Mouse (Mus musculus) megakaryocyte, embryonic 14.5 days (primary cell): ENCODE data around the gene Camk1. TPM values are rescaled to one million over a fixed set of nuclear protein-coding genes. Genes with fewer than 3 reads are reported as not detected.

Experiments used
- H3K27me3 ChIP-seq: replicated peaks from 2 replicates; pipeline ENCODE3; 2012; ENCODE audit warnings: inconsistent platforms
- H3K36me3 ChIP-seq: replicated peaks from 2 replicates; pipeline ENCODE3; 2012; ENCODE audit warnings: low read length, inconsistent platforms, mixed read lengths
- H3K4me1 ChIP-seq: 2 replicates; pipeline ENCODE4 v1.6.1; 2012; ENCODE audit warnings: inconsistent platforms
- H3K4me3 ChIP-seq: replicated peaks from 2 replicates; pipeline ENCODE3; 2012; ENCODE audit warnings: moderate library complexity, mild to moderate bottlenecking, inconsistent platforms
- H3K9me3 ChIP-seq: 2 replicates; pipeline ENCODE4 v1.6.1; 2012; ENCODE audit warnings: inconsistent platforms
- FLI1 ChIP-seq: IDR thresholded peaks from 2 replicates; pipeline ENCODE4 v1.6.1; 2012; ENCODE audit warnings: low read length, inconsistent platforms, mixed read lengths
- GATA1 ChIP-seq: IDR thresholded peaks from 3 replicates; pipeline ENCODE4 v1.6.1; 2012; ENCODE audit warnings: mixed read lengths, low read length, inconsistent platforms, borderline replicate concordance
- polyA plus RNA-seq: library from polyadenylated mRNA; stranded (reverse); fragments of >175 nt; gene quantifications from 2 replicates; pipeline ENCODE4 v1.2.3, GENCODE M21; 2012; ENCODE audit warnings: low replicate concordance; ENCODE audit not compliant: insufficient read depth

Camk1 gene
- polyA plus RNA-seq, 1 experiment = 31.4 TPM

- Histone ChIP-seq H3K4me3 (no peak overlapping the region), H3K9me3 (no peaks in the 10 kb centered on the region), H3K4me1 (peaks cover 29% of the 10 kb centered on the region), H3K27me3 (peaks cover 57% of the 10 kb centered on the region), H3K36me3 (no peaks in the 10 kb centered on the region)
- TF ChIP-seq FLI1 (no peak), GATA1 (no peak)
These were observed 56.5 kb downstream of the Camk1 start for GRCm38 (mm10) chr6:113287236-113287635.

GRCm38 (mm10) chr6:113286316-113286715 is 57.5 kb downstream of the Camk1 start:
- Histone ChIP-seq H3K36me3 (peaks cover under 1% of the 10 kb centered on the region), H3K9me3 (no peaks in the 10 kb centered on the region), H3K4me3 (no peak overlapping the region), H3K27me3 (peaks cover 58% of the 10 kb centered on the region), H3K4me1 (peaks cover 33% of the 10 kb centered on the region)
- no peak for TF ChIP-seq GATA1
- no peak for TF ChIP-seq FLI1

- H3K4me1 ChIP-seq = peaks cover 33% of the 10 kb centered on the region
- TF ChIP-seq GATA1 (no peak), FLI1 (no peak)
- peaks cover 14% of the 10 kb centered on the region for H3K36me3 ChIP-seq
- no peaks in the 10 kb centered on the region for H3K9me3 ChIP-seq
- peaks cover 57% of the 10 kb centered on the region for H3K27me3 ChIP-seq
- H3K4me3 ChIP-seq = no peak overlapping the region
These were observed 58.9 kb downstream of the Camk1 start for GRCm38 (mm10) chr6:113284931-113285330.

Other genes with a start within 250 kb of the Camk1 start
- not detected in 2 replicates for gene Lhfpl4, start 148.6 kb downstream of the Camk1 start, polyA plus RNA-seq
- gene Mtmr14, start 106.1 kb downstream of the Camk1 start, polyA plus RNA-seq = 479 and 605 TPM in 2 replicates
- gene Cpne9, start 61.7 kb downstream of the Camk1 start, polyA plus RNA-seq = 0.43 and 2.3 TPM in 2 replicates
- gene Brpf1, start 36.8 kb downstream of the Camk1 start, polyA plus RNA-seq = 10.2 and 16.6 TPM in 2 replicates
- 13.9 and 21.9 TPM in 2 replicates for gene Ogg1, start 17.0 kb downstream of the Camk1 start, polyA plus RNA-seq
- gene Tada3, start 33.9 kb upstream of the Camk1 start, polyA plus RNA-seq = 34.8 and 158 TPM in 2 replicates
- 689 and 1,078 TPM in 2 replicates for gene Arpc4, start 34.1 kb upstream of the Camk1 start, polyA plus RNA-seq
- gene Ttll3, start 45.3 kb upstream of the Camk1 start, polyA plus RNA-seq = 28.0 and 63.9 TPM in 2 replicates
- 76.2 and 91.3 TPM in 2 replicates for gene Rpusd3, start 75.4 kb upstream of the Camk1 start, polyA plus RNA-seq
- not detected in 2 replicates for gene Cidec, start 91.8 kb upstream of the Camk1 start, polyA plus RNA-seq
- gene Jagn1, start 98.6 kb upstream of the Camk1 start, polyA plus RNA-seq = 1.5 and 10.3 TPM in 2 replicates
- gene Il17re, start 114.5 kb upstream of the Camk1 start, polyA plus RNA-seq = 1.0 TPM in 1 of 2 replicates, not detected in the other
- 0.25 TPM in 1 of 2 replicates, not detected in the other for gene Il17rc, start 127.4 kb upstream of the Camk1 start, polyA plus RNA-seq
- 157 and 220 TPM in 2 replicates for gene Creld1, start 139.3 kb upstream of the Camk1 start, polyA plus RNA-seq
- 0.57 TPM in 1 of 2 replicates, not detected in the other for gene Prrt3, start 157.9 kb upstream of the Camk1 start, polyA plus RNA-seq
- 28.9 and 48.3 TPM in 2 replicates for gene Emc3, start 187.7 kb upstream of the Camk1 start, polyA plus RNA-seq
- 0.08 and 6.4 TPM in 2 replicates for gene Fancd2, start 187.7 kb upstream of the Camk1 start, polyA plus RNA-seq